Mouse (Mus musculus) midbrain, embryonic 14.5 days (tissue): ENCODE measurements around the gene Tmem56. TPM values are rescaled to one million over a fixed set of nuclear protein-coding genes. Genes with fewer than 3 reads are reported as not detected.

ENCODE experiments used
- ATAC-seq: fragments of 200-750 bp; cut with Nextera tagmentation; 2 replicates; pipeline ENCODE4 v1.8.0; 2017; ENCODE audit warnings: moderate number of reproducible peaks, moderate library complexity; ENCODE audit not compliant: low FRiP score, low TSS enrichment
- DNase-seq: peaks from one replicate; pipeline ENCODE4 v3.0.0-alpha.2; 2015
- H3K27ac ChIP-seq: fragments of 300-500 bp; sonication (generic); replicated peaks from 2 replicates; pipeline ENCODE4 v1.5.1; 2014; ENCODE audit warnings: mild to moderate bottlenecking, low read depth, low read length, moderate library complexity
- H3K27me3 ChIP-seq: fragments of 300-500 bp; sonication (generic); 2 replicates; pipeline ENCODE4 v1.6.1; 2014; ENCODE audit warnings: low read length, control low read depth, mixed read lengths; ENCODE audit not compliant: control insufficient read depth, insufficient read depth
- H3K36me3 ChIP-seq: fragments of 300-500 bp; sonication (generic); 2 replicates; pipeline ENCODE4 v1.6.1; 2014; ENCODE audit warnings: low read length, control low read depth; ENCODE audit not compliant: control insufficient read depth, insufficient read depth
- H3K4me1 ChIP-seq: fragments of 300-500 bp; sonication (generic); 2 replicates; pipeline ENCODE4 v1.6.1; 2014; ENCODE audit warnings: mild to moderate bottlenecking, antibody characterized with exemption, low read length, control low read depth; ENCODE audit not compliant: control insufficient read depth, insufficient read depth
- H3K4me2 ChIP-seq: fragments of 300-500 bp; sonication (generic); 2 replicates; pipeline ENCODE4 v1.6.1; 2014; ENCODE audit warnings: mild to moderate bottlenecking, low read length, moderate library complexity
- H3K4me3 ChIP-seq: fragments of 300-500 bp; sonication (generic); replicated peaks from 2 replicates; pipeline ENCODE4 v1.5.1; 2014; ENCODE audit warnings: low read depth, low read length
- H3K9ac ChIP-seq: fragments of 300-500 bp; sonication (generic); replicated peaks from 2 replicates; pipeline ENCODE4 v1.6.1; 2014; ENCODE audit warnings: mild to moderate bottlenecking, low read length, moderate library complexity
- H3K9me3 ChIP-seq: fragments of 300-500 bp; sonication (generic); 2 replicates; pipeline ENCODE4 v1.6.1; 2016; ENCODE audit warnings: low read length, control low read depth, mixed read lengths; ENCODE audit not compliant: control insufficient read depth
- WGBS: fragments of 180-500 bp; shearing (Covaris S2); extraction: QIAGEN DNeasy Blood & Tissue Kit; methylation state at CpG from one replicate; pipeline ENCODE4 v1.1.7; 2014; 5-methylcytosine and 5-hydroxymethylcytosine counted together
- polyA plus RNA-seq: library from polyadenylated mRNA; unstranded; fragments of >200 nt; fragmentation: Nextera tagmentation; extraction: Ambion mirVana; gene quantifications from 2 replicates; pipeline ENCODE4 v1.2.1, GENCODE M21; 2014

The Tmem56 gene
- polyA plus RNA-seq, 1 experiment from 2014 or later, result 3.3 TPM

GRCm38 (mm10) chr3:121174248-121174945 lies 108.5 kb downstream of the Tmem56 start:
- H3K9me3 ChIP-seq, result no peaks in the 10 kb centered on the region
- ATAC-seq (no peak), DNase-seq (no peak)
- H3K36me3 ChIP-seq, result no peaks in the 10 kb centered on the region
- WGBS, result 87% methylated on average over 9 of the region's 9 CpGs
- H3K9ac ChIP-seq, result no peak overlapping the region
- H3K4me3 ChIP-seq, result no peak overlapping the region
- no peaks in the 10 kb centered on the region for H3K27me3 ChIP-seq
- H3K4me1 ChIP-seq, result no peaks in the 10 kb centered on the region
- H3K4me2 ChIP-seq, result no peak overlapping the region
- no peak overlapping the region for H3K27ac ChIP-seq

- Histone ChIP-seq H3K4me1 (no peaks in the 10 kb centered on the region), H3K27me3 (no peaks in the 10 kb centered on the region), H3K36me3 (no peaks in the 10 kb centered on the region), H3K4me2 (no peak overlapping the region), H3K4me3 (no peak overlapping the region), H3K27ac (no peak overlapping the region), H3K9me3 (no peaks in the 10 kb centered on the region), H3K9ac (no peak overlapping the region)
- ATAC-seq, result no peak
- 76% methylated on average over 2 of the region's 2 CpGs for WGBS
- no peak for DNase-seq
Measured at GRCm38 (mm10) chr3:121172718-121173117, 110.2 kb downstream of the Tmem56 start.

GRCm38 (mm10) chr3:121171872-121172265 lies 111.0 kb downstream of the Tmem56 start:
- Histone ChIP-seq H3K9me3 (no peaks in the 10 kb centered on the region), H3K4me1 (no peaks in the 10 kb centered on the region), H3K36me3 (no peaks in the 10 kb centered on the region), H3K9ac (peak overlapping the region; percentile 59), H3K4me2 (peak overlapping the region; percentile 76), H3K27me3 (no peaks in the 10 kb centered on the region), H3K4me3 (peak overlapping the region; percentile 59), H3K27ac (no peak overlapping the region)
- WGBS, result 62% methylated on average over 6 of the region's 6 CpGs
- DNase-seq (no peak), ATAC-seq (no peak)

GRCm38 (mm10) chr3:121171243-121171871 lies 111.5 kb downstream of the Tmem56 start, which contains the start of gene Rwdd3:
TSS of gene Rwdd3 (minus strand) at chr3:121171695.
- Histone ChIP-seq H3K27ac (peak within 1 kb of the TSS; percentile 64), H3K27me3 (no peaks in the 10 kb centered on the region), H3K36me3 (no peaks in the 10 kb centered on the region), H3K9me3 (no peaks in the 10 kb centered on the region), H3K4me2 (peak within 1 kb of the TSS; percentile 76), H3K9ac (peak within 1 kb of the TSS; percentile 59), H3K4me1 (no peaks in the 10 kb centered on the region), H3K4me3 (peak within 1 kb of the TSS; percentile 59)
- under 1% methylated on average over 40 of the region's 40 CpGs for WGBS
- peak; percentile 90 for DNase-seq
- ATAC-seq, result peak; percentile 91

GRCm38 (mm10) chr3:121170631-121171030 lies 112.3 kb downstream of the Tmem56 start:
- no peak overlapping the region for H3K9ac ChIP-seq
- H3K36me3 ChIP-seq, result no peaks in the 10 kb centered on the region
- no peaks in the 10 kb centered on the region for H3K27me3 ChIP-seq
- H3K27ac ChIP-seq, result no peak overlapping the region
- no peak for ATAC-seq
- no peak overlapping the region for H3K4me3 ChIP-seq
- DNase-seq, result no peak
- no peaks in the 10 kb centered on the region for H3K4me1 ChIP-seq
- WGBS, result 55% methylated on average over 7 of the region's 7 CpGs
- H3K4me2 ChIP-seq, result peak overlapping the region; percentile 76
- H3K9me3 ChIP-seq, result no peaks in the 10 kb centered on the region

DNA sequence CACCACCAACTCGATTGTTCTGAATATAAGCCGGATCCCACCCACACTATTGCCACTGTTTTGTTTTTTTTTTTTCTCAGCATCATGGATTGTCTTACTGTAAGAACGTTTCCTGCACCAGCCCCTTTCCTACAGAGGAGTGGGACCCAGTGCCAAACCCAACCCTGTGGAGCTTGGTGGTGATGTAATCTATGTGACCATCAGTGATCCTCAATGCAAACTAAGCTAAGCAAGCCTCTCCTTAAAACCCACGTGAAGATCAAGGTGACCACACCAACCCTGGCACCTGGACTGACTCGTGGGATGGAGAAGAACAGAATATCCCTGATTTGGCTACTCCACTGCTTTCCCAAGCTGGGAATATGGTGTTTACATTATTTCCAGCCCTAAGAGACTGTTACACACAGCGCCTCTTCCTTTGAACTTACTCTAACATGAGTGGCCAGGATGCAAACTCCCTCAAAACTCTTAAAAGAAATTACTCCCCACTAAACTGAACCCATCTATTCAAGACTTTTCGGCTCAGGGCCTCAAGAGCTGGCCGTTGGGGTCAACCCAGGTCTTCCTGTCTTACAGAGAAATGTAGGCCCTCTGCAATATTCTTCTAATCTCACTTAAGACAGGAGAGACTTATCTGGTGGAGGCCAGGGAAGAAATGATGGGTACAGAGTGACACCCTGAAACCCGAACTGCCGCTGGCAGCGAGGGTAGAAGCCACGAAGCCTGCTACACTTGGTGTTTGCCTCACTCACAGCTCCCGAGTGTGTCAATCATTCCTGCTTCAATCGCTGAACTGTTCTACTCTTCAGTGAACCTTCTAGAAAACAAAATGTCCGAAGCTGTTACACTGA lies 113.6 kb downstream of the Tmem56 start:
- Histone ChIP-seq H3K4me1 (no peaks in the 10 kb centered on the region), H3K27ac (no peak overlapping the region), H3K27me3 (no peaks in the 10 kb centered on the region), H3K4me2 (no peak overlapping the region), H3K9ac (no peak overlapping the region), H3K9me3 (no peaks in the 10 kb centered on the region), H3K36me3 (no peaks in the 10 kb centered on the region), H3K4me3 (no peak overlapping the region)
- WGBS, result 76% methylated on average over 15 of the region's 15 CpGs
- no peak for DNase-seq
- no peak for ATAC-seq

DNA sequence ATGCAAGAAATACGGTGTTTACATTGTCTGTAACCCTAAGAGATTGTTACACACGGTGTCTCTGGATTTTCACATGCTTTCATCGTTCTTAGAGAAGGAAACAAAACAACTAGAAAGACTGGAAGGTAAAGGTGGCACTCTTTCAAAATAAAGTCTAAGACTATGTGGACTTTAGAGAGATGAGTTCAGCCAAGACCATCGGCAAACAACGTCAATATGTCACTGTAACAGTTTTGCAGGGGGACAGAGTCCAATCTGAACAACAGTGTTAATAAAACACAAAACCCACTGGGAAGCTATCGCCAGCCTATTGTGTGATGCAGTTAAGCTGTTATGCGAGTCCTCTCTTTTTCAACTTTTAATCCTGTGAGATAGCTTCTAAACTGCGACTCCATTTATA lies 114.3 kb downstream of the Tmem56 start:
- ATAC-seq, result no peak
- no peak overlapping the region for H3K27ac ChIP-seq
- 86% methylated on average over 8 of the region's 8 CpGs for WGBS

GRCm38 (mm10) chr3:121163271-121163819 lies 119.6 kb downstream of the Tmem56 start:
- DNase-seq (peak; percentile 42), ATAC-seq (no peak)
- no peaks in the 10 kb centered on the region for H3K4me1 ChIP-seq
- no peak overlapping the region for H3K4me2 ChIP-seq
- H3K36me3 ChIP-seq, result no peaks in the 10 kb centered on the region
- H3K9ac ChIP-seq, result no peak overlapping the region
- no peak overlapping the region for H3K4me3 ChIP-seq
- H3K9me3 ChIP-seq, result no peaks in the 10 kb centered on the region
- H3K27ac ChIP-seq, result no peak overlapping the region
- 42% methylated on average over 7 of the region's 7 CpGs for WGBS
- H3K27me3 ChIP-seq, result no peaks in the 10 kb centered on the region

More for the DNA sequence above, 114.3 kb downstream of the Tmem56 start:
- no peaks in the 10 kb centered on the region for H3K36me3 ChIP-seq
- H3K9ac ChIP-seq, result no peak overlapping the region
- DNase-seq, result no peak
- no peaks in the 10 kb centered on the region for H3K4me1 ChIP-seq
- H3K27me3 ChIP-seq, result no peaks in the 10 kb centered on the region
- no peak overlapping the region for H3K4me2 ChIP-seq
- no peak overlapping the region for H3K4me3 ChIP-seq
- no peaks in the 10 kb centered on the region for H3K9me3 ChIP-seq
